ENCODE assay signal across 22 mouse cellular contexts in genomic region chr1:48535044-48535443, GRCm38 (mm10).
A peak's percentile ranks its signal among the peaks of the same experiment; 100 is the strongest.
DNase-seq lines count a peak whose midpoint lies in the region; ATAC-seq lines count a peak whose summit lies in the region.
"Had no signal": no experiment of that assay in that cellular context is flagged by ENCODE, and none has a peak within 500 bp of the region (broad histone marks: within the 10 kb centered on the region; RNA-seq: fewer than 3 reads in every experiment).

No protein-coding gene starts in this region.

- peak; percentile 85 for ATAC-seq in frontal cortex, adult (ENCODE audit: low TSS enrichment)
- ATAC-seq: activated CD4-positive, CD25-positive, alpha-beta regulatory T cell, adult 4 months; CD4-positive, CD25-positive, alpha-beta regulatory T cell, adult 4 months; forebrain, embryonic 14.5 days; forebrain, embryonic 16.5 days; Patski had no signal

- intact Hi-C loops in left cerebral cortex, postnatal 14 days (cut with DNase I): no loop called here
- intact Hi-C loops in left cerebral cortex, postnatal 10 days (cut with DNase I): no loop called here

- no peak for DNase-seq in frontal cortex, postnatal 10 days (ENCODE audit: low spot score in 2 of 2)
- DNase-seq in left cerebral cortex, postnatal 14 days (ENCODE audit: low spot score in 2 of 2): peak; percentile 6 to 26
- DNase-seq in left cerebral cortex, postnatal 10 days (ENCODE audit: extremely low spot score in 1 of 2, low spot score in 2 of 2): no peak
- peak; percentile 63 for DNase-seq in brain, adult 2 months (ENCODE audit: low read depth, low spot score)
- no peak for DNase-seq in gastrocnemius, adult 18-20 months (ENCODE audit: low spot score)
- DNase-seq: adrenal gland, adult 8-10 months; adrenal gland, postnatal 14 days; adrenal gland, postnatal 36 days; B cell, adult 2 months; cerebellum, adult 11 months; cerebellum, adult 18-20 months; cerebellum, adult 8-10 months; cerebellum, adult 9-11 months; cerebellum, postnatal 14 days; cerebellum, postnatal 36 days; embryo, embryonic 11 days had no signal

Comparison
In these comparisons a context has a peak if more than half of its experiments do, and no peak if none do; other contexts are left out.
1. DNase-seq: peak in left cerebral cortex, postnatal 14 days (2 of 2) and brain, adult 2 months (single experiment); none in frontal cortex, postnatal 10 days (0 of 2), left cerebral cortex, postnatal 10 days (0 of 2) and gastrocnemius, adult 18-20 months (single experiment).